Mouse (Mus musculus): ENCODE results near the gene Fbxw8.
A peak's percentile ranks its signal among the peaks of the same experiment; 100 is the strongest.

Gene Fbxw8

GRCm38 (mm10) chr5:118044907-118045306 is 110.4 kb downstream of the Fbxw8 start:
- DNase-seq (ENCODE audit: low spot score in 2 of 2): no peak

DNA sequence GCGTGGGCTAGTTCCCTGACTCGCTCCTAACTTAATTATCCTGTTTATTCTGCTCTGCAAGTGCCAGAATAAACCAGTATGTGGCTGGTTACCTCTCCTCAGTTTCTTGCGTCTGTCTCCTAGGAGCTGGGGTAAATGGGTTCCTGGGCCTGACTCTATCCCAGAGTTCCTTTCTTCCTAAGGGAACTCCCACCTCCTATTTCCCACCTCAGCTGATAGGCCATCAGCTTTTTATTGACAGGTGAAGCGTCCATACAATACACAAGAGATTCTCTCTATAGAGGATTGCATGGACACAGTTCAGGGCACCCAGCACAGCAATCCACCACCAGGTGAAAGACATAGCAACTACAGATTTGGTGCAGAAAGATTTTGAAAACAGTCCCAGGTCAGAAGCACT is 111.5 kb downstream of the Fbxw8 start:
- DNase-seq (ENCODE audit: low spot score in 2 of 2): no peak

DNA sequence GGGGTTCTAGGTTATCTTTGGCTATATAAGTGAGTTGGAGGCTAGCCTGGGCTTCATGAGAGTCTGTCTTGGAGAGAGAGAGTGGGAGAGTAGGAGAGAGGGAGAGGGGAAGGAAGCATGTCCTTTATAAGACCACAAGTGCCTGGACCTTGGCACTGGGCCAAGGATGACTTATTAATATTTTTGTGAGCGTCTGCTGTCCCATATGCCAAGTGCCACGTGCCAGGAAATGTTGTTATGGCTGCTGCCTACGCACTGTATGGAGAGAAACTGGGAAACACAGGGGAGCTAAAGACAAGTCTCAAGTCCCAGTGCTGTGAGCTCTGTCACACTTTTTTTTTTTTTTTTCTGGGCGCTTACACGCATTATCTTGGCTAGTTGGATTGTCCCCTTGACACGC is 112.7 kb downstream of the Fbxw8 start:
- DNase-seq (ENCODE audit: low spot score in 2 of 2): no peak

DNA sequence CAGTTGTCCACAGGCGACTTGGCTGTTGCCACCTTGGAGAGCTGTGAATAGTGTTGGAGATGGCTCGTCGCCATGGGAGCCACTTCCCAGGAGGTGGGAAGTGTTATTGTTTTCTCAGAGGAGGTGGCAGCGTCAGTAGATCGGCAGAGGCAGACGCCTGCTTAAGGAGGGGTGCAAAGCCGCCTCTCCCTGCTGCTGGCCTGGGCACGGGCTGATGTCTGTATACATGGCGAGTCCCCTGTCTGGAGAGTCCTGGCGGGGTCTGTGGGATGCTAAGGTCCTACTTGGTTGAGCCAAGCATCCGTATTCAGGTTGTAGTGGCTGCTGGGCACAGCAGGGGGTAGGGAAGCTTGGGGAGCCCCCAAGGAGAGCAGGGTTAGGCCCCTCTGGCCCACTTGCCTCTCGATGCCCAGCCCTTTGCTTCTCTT is 116.0 kb downstream of the Fbxw8 start:
- DNase-seq (ENCODE audit: low spot score in 2 of 2): no peak

DNA sequence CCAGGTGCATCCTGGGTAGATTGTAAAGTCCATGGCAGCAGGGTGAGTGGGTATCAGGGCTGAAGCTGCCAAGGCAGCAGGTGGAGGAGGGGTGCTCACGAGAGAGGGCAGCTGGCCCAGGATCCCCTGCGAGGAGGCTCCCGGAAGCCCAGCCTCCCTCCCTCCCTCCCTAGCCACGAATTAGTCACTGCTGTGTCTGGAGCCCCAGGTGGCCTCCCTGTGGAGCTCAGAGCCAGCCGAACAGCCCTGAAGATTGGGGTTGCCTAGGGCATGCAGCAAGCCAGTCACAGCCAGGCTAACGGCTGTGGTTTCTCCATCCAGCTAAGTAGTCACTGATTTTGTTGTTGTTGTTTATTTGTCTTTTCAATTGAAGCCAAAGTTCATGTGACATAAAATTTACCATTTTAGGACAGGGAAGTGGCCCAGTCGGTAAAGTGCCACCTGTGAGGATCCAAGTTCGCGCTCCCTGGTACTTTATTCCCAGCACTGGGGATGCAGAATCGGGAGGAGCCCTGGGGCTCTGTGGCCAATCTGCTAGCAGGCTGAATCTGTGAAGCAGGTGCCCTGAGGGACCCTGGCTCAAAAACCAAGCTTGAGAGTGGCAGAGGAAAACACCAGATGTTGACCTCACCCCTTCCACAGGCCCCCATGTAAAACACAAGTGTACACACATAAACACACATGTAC is 117.3 kb downstream of the Fbxw8 start:
- DNase-seq (ENCODE audit: low spot score in 2 of 2): no peak

GRCm38 (mm10) chr5:118036888-118037797 is 118.1 kb downstream of the Fbxw8 start:
- DNase-seq (ENCODE audit: low spot score in 2 of 2): no peak

DNA sequence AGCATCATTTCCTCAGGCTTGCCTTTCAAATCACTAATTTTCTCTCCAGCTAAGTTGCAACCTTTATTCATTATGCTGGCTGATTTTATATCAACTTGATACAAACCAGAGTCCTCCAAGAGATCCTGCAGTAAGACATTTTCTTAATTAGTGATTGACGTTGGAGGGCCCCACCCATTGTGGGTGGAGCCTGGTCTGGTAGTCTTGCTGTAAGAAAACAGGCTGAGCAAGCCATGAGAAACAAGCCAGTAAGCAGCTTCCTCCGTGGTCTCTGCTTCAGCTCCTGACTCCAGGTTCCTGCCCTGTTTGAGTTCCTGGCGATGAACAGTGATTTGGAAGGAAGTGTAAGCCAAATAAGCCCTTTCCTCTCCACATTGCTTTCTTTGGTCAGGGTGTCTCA is 119.5 kb downstream of the Fbxw8 start:
- no peak for DNase-seq (ENCODE audit: low spot score in 2 of 2)

DNA sequence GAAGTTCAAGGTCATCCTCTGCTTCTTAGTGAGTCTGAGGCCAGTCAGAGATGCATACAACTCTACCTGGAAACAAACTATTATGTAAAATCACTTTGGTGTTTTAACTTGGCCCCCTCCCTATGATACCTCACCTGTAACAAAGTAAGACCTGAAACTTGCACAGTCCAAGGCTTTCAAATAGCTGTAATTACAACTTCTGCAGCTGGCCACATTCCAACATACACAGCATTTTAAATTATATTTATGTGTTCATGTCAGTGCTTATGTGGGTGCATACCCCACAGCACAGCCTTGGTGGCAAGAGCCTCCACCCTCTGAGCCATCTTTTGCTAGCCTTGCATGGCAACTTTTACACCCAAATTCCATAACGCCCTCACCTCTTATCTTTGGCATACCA is 120.6 kb downstream of the Fbxw8 start:
- no peak for DNase-seq (ENCODE audit: low spot score in 2 of 2)

DNA sequence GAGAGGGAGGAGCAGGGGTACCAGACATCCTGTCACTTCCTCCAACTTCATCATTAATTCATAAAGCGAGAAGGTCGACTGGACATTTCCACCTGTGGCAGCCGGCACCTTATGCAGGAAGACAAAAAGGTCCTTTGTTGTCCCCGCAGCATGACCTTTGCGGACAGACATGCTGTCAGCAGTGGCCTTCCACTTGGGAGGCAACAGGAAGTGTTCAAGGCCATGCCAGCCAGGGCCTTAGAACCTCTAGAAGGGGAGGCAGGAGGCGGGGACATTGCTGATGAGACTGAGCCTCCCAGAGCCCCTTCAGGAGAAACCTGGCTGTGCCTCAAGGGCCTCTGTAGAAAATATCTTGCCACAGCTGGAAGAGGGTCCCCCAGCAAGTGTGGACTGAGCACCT is 121.5 kb downstream of the Fbxw8 start:
- DNase-seq (ENCODE audit: low spot score in 2 of 2): no peak

DNA sequence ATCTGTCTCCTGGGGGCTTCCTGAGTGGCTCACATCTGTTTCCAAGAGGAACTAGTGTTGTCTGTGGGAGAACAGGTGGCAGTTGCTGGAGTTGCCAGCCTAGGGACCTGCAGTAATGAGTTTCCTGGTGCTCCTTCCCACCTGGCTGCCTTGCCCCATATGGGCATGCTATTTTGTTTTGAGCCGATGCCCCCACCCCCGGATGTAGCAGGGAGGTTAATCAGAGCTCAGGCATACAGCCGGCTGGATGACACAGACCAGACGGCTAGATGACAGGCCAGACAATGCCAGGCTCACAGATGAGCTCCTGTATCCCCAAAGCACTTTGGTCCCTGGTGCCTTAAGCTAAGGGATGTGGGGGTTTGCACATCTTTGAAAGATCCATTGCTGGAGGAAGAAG is 121.9 kb downstream of the Fbxw8 start:
- no peak for DNase-seq (ENCODE audit: low spot score in 2 of 2)

GRCm38 (mm10) chr5:118031508-118031907 is 123.8 kb downstream of the Fbxw8 start:
- no peak for DNase-seq (ENCODE audit: low spot score in 2 of 2)

DNA sequence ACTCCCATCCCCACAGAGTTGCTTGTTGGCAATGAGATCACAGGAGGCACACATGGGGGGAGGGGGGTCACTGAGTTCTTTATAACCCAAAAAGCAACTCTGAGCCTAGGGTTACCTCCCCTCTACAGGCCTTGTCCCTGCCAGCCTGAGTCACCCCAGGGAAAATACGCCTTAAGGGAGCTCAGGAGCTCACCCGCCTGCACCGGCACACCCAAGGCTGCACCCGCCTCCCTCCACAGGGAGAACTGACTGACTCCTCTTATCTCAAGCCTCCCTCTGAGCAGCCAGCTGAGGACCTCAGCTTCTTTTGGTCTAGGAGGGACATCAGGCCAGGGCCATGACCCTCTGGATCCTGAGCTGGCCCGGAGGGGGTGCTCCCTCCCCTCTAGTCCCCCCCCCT is 124.2 kb downstream of the Fbxw8 start:
- no peak for DNase-seq (ENCODE audit: low spot score in 2 of 2)

GRCm38 (mm10) chr5:118030022-118030675 is 125.1 kb downstream of the Fbxw8 start:
- DNase-seq (ENCODE audit: low spot score in 2 of 2): no peak

DNA sequence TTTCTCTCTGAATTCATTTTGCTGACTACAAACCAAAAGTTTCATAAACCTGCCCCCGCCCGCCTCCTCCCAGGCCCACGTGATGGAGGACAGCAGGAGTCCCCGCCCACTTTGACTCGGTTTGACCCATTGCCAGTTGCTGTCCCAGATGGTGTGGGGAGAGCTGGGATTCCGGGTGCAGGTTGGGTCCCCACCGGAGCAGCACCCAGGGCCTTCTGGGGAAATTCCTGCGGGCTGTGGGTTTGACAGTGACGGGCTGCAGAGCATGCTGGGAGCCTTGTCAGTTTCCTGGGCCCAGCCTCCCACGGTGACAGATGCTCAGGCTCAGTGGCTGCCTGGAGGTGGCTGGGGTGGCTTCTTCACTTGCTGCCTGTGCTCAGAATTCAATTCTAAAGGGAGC is 125.8 kb downstream of the Fbxw8 start:
- peak in 1 of 2 experiments; percentile 48 for DNase-seq (ENCODE audit: low spot score in 2 of 2)

DNA sequence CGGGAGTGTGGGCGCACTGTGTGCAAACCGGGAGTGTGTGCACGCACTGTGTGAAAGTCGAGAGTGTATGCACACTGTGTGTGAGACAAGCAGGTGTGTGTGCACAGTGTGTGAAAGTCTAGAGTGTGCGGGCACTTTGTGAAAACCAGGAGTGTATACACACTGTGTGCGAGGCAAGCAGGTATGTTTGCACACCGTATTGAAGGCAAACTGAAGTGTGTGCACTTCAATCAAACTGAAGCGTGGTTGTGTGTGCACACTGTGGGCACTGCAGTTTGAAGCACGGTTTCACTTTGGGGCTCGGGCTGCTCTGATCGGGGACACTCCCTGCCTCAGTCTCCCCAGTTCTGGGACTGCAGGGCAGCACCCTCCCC is 126.2 kb downstream of the Fbxw8 start:
- DNase-seq (ENCODE audit: low spot score in 2 of 2): no peak

GRCm38 (mm10) chr5:118028191-118029034 is 126.9 kb downstream of the Fbxw8 start:
- no peak for DNase-seq (ENCODE audit: low spot score in 2 of 2)

GRCm38 (mm10) chr5:118027698-118028190 is 127.5 kb downstream of the Fbxw8 start, which contains the start of gene Tesc:
Gene Tesc, plus strand, starts transcription at chr5:118027743.
- peak in 1 of 2 experiments; percentile 31 for DNase-seq (ENCODE audit: low spot score in 2 of 2)

DNA sequence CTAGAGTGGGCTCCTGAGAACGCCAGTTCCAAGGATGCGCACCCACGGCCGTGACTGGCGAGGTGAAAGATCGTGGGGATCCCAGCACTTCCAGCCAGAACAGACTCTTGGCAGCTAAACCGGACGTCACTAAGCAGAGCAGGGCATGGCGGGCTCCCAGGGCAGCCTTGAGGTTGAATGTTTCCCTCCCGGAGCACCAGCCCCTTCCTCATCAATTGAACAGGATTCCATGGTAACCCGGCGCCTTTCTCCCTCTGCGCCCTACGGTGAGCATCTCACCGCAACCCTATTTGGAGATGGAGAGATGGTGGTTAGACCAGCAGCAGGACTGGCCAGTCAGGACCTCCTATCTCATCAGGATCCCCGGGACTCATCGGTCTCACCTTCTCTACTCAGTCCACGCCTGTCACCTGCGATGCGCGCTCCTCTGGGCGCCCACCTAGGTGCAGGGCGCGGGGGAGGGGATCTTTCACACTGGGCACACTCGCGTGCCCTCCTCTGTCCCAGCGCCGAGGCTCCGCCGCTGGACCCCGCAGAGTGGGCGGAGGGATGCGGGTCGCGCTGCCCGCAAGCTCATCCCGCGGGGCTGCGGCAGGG is 128.1 kb downstream of the Fbxw8 start:
- DNase-seq (ENCODE audit: low spot score in 2 of 2): no peak

- no peak for DNase-seq (ENCODE audit: low spot score in 2 of 2)
Observed at GRCm38 (mm10) chr5:118026343-118026742, 128.9 kb downstream of the Fbxw8 start.

GRCm38 (mm10) chr5:118025880-118026279 is 129.4 kb downstream of the Fbxw8 start:
- DNase-seq (ENCODE audit: low spot score in 2 of 2): no peak

DNA sequence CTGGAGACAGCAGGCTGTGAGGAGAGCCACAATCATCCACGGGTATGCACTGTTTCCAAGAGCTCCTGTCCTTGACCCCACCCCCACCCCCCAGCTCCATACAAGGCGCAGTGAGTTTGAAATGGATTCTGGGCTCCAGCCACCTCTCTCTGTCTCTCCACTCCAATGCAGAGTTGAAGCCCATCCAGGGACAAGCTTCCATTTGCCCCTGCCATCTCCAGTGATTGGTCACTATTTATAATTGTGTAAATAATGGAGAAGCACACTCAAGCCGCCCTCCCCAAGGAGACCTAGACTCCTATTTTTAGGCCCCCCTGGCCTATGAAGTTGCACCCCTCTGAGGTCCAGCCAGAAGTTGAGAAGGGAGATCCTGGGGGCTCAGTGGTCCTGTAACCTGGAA is 132.2 kb downstream of the Fbxw8 start:
- no peak for DNase-seq (ENCODE audit: low spot score in 2 of 2)

All from spleen, postnatal 10 days (tissue).